Mouse (Mus musculus): ENCODE data around the gene Homer3. TPM values are rescaled to one million over a fixed set of nuclear protein-coding genes. Genes with fewer than 3 reads are reported as not detected.
A peak's percentile ranks its signal among the peaks of the same experiment; 100 is the strongest.

Homer3 gene
- polyA plus RNA-seq (2017; shearing (Covaris generic)), result under 1 TPM in 1 of 2 experiments, not detected in 1; 0.66 TPM

- ATAC-seq, result peak; percentile 63
These were observed at the start of gene Homer3 for GRCm38 (mm10) chr8:70282603-70283135. Gene Homer3 (plus strand): TSS chr8:70282827.

GRCm38 (mm10) chr8:70233606-70234005 lies 49.0 kb upstream of the Homer3 start:
- ATAC-seq, result no peak

- peak; percentile 89 for ATAC-seq
These were observed 48.4 kb upstream of the Homer3 start, which contains the start of the genes Sugp2 and Armc6 for GRCm38 (mm10) chr8:70234080-70234780. Gene Sugp2 (plus strand): TSS chr8:70234226. Gene Armc6 (minus strand): TSS chr8:70234466.

DNA sequence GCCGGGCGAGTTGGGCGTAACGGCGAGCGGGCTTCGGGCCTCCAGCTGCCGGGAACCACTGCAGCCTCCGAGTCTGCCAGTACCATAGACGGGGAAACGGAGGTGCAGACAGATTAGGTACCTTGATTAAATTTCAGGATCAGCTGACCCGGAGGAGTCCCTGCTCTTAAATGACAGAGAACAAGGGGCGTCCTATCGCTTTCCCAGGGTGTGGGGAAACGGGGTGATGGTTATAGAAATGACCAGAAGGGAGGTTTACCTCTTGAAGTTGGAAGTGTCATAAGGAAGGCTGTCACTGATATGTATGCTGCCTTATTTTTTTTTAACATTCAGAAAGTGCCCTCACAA lies 47.9 kb upstream of the Homer3 start:
- no peak for ATAC-seq

DNA sequence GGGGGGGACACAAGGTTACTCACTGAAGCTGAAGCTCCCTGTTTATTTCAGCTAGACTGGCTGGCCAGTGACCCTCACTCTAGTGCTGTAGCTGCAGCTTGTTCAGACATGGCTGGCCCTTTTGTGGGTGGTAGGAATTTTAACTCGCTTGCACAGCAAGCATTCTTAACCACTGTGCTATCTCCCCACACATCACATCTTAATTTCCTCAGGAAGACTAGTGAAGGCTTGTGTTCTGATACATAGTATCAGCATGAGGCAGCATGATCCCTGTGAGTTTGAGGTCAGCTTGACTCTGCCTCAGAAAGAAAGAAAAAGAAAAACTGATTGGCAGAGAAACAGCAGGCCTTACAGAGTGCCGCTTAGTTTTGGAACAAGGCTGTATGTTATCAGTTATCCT lies 44.8 kb upstream of the Homer3 start:
- no peak for ATAC-seq

DNA sequence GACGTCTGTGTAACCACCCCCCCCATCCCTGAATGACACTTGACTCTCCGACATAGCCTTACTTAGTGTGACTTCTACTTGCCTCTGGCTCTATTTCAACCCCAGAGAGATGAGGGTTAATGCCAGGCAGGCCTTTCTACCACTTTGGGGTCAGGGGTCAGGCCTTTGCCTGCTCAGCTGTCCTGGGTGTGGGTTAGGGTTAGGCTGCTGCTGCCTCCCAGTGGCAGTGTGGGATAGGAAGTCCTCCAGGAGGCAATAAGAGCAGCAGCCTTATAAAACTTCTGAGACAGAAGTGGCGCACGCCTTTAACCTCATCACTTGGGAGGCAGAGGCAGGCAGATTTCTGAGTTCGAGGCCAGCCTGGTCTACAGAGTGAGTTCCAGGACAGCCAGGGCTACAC lies 42.0 kb upstream of the Homer3 start:
- ATAC-seq, result no peak

- ATAC-seq, result no peak
These were observed 36.0 kb upstream of the Homer3 start for GRCm38 (mm10) chr8:70246622-70247021.

GRCm38 (mm10) chr8:70247841-70248240 lies 34.8 kb upstream of the Homer3 start:
- no peak for ATAC-seq

- ATAC-seq, result no peak
These were observed 28.0 kb upstream of the Homer3 start for GRCm38 (mm10) chr8:70254628-70255027.

DNA sequence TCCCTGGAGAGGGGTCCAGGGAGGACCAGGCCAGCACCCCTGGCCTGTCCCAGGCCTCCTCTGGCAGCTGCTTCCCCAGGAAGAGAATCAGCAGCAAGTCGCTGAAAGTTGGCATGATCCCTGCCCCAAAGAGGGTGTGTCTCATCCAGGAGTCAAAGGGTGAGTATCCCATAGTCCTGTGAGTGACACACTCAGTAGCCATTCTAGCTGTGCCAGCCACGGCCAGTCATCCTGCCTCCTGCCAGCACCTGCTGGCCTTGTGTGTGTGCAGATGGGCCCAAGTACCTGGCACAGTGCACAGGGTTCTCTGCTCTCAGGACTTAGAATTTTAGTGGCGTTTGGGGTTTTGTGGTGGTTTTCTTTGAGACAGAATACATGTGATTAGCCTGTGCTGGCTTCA lies 25.2 kb upstream of the Homer3 start:
- ATAC-seq, result no peak

DNA sequence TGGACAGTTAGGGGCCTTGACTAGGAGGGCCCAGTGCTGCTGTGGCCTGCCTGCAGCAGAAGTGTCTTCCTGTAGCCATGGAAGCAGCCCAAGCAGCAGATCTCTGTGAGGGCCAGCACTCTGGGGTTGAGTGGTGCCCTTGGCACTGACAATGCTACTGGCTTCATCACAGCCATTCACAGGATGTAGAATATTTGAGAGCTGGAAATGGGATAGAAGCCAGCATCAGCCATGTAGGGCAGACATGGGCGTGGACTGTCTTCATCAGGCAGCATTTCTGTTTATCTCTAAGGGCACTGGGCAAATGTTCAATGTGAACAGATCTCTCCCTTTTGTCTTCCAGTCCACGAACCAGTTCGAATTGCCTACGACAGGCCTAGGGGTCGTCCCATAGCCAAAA lies 24.0 kb upstream of the Homer3 start:
- ATAC-seq, result no peak

DNA sequence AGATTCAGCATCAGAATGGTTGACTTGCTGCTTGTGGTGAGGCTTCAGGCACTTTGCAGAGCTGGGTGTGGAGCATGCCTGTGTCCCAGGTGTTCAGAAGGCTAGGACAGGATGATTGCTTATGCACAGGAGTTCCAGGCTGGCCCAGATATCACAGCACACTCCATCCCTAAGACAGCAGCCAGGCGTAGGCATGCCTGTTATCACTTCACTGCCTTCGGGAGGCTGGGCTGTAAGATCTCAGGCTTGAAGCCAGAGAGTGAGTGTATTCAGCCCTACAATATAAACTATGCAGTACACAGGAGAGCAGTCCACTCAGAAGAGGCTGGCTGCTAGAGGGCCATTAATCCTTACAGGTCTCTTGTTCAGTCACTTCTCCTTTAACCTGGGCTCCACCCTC lies 23.6 kb upstream of the Homer3 start:
- ATAC-seq, result no peak

DNA sequence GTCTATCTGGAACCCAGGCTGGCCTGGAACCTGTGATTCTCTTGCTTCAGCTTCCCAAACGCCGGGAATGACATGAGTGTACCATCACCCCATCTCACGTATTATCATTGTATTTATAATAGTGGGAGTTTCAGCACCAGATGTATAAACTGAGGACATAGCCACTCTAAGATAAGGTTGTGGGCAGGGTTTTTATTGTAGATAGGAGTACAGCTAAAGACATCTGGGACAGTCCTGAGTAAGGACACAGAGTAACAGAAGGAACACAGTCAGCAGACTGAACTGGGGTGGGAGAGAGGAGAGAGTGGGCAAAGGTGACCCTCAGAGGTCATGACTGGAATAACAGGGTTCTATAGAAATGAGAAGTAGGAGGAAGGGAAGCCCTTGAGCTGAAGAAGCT lies 15.0 kb upstream of the Homer3 start:
- ATAC-seq, result no peak

DNA sequence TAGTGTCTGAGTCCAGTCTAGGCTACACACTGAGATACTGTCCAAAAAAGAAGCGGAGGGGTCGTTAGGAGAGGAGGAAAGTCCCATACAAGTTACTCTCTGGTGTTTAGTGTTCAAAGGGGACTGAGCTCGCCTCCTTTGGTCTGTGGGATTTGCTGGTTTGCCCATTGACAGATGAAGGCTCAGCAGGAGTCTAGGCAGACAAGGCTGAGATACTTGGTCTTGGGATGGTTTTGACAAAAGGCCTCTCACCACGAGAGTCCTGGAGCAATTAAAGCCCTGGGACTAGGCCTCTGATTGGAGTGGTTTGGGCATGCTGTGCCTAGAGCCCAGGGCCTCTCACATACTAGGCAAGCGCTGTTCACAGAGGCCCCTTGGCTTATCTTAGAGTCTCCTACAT lies 14.3 kb upstream of the Homer3 start:
- ATAC-seq, result no peak

DNA sequence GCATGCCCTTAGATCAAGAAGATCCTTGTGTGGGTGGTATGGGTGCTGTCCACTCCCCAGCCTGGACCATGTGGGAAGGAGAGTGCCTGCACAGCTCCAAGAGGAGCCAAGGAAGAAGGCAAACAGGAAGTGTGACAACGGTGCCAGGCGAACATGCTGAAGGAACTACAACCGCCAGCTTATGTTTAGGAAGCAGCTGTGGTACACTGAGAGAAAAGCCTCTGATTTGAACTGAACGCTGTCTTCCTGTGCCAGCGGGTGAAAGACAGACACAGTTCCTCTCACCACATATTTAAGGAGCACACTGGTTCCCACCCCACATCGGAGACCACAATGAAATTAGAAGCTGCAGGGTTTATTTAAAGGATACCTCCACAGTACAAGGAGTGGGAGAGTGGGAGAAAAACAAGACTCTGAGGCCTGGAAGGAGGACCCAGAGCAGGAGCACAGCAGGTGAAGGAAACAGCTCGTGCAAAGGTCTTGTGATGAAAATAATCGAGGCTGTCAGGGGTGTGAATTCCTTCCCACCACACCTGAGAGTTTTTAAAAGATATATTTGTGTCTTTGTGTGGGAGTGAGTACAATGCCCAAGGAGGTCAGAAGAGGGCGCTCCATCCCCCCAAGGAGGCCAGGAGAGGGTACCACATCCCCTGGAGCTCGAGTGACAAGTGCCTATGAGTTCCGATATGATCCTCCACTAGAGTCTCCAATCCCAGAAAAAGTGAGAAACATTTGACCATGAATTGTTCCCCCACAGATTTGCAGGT lies 13.6 kb upstream of the Homer3 start:
- no peak for ATAC-seq

- no peak for ATAC-seq
These were observed 9.7 kb upstream of the Homer3 start for GRCm38 (mm10) chr8:70272949-70273348.

DNA sequence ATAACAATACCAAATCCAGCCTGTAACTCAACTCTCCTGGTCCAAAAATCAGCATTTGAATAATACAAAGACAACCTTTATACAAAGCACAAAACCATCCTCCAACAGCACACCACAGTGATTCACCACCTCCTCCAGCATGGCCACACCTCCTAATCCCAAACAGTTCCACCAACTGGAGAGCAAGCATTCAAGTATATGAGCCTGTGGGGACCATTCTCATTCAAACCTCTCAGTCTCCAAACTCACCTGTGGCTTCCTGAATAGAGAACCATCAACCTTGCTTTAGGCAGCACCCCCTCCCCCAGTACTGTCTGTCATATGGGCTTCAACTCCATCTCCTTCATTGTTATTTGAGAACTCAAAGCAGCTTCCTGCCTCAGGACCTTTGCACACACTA lies 8.3 kb upstream of the Homer3 start:
- ATAC-seq, result no peak

GRCm38 (mm10) chr8:70276476-70276875 lies 6.2 kb upstream of the Homer3 start:
- no peak for ATAC-seq

DNA sequence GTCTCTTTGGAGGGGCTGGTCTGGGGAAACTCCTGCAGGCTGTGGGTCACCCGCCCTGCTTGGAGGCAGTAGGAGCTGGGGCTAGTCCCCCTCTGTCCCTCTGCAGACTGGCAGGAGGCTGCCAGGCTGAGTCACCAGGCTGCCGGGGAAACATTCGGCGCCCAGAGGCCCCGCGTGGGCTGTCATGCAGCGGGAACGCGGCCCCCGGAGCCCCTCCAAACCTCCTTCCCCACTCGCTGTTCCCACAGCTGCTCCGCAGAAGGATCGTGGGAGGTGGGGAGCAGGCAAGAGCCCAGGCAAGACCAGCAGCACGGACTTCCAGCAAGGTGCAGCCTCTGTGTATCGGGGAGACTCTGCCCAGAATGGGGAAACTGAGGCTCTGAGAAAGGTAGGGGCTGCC lies 4.5 kb upstream of the Homer3 start:
- no peak for ATAC-seq

GRCm38 (mm10) chr8:70279266-70279665 lies 3.4 kb upstream of the Homer3 start:
- no peak for ATAC-seq

- ATAC-seq, result no peak
These were observed 1.6 kb upstream of the Homer3 start for GRCm38 (mm10) chr8:70281001-70281400.

DNA sequence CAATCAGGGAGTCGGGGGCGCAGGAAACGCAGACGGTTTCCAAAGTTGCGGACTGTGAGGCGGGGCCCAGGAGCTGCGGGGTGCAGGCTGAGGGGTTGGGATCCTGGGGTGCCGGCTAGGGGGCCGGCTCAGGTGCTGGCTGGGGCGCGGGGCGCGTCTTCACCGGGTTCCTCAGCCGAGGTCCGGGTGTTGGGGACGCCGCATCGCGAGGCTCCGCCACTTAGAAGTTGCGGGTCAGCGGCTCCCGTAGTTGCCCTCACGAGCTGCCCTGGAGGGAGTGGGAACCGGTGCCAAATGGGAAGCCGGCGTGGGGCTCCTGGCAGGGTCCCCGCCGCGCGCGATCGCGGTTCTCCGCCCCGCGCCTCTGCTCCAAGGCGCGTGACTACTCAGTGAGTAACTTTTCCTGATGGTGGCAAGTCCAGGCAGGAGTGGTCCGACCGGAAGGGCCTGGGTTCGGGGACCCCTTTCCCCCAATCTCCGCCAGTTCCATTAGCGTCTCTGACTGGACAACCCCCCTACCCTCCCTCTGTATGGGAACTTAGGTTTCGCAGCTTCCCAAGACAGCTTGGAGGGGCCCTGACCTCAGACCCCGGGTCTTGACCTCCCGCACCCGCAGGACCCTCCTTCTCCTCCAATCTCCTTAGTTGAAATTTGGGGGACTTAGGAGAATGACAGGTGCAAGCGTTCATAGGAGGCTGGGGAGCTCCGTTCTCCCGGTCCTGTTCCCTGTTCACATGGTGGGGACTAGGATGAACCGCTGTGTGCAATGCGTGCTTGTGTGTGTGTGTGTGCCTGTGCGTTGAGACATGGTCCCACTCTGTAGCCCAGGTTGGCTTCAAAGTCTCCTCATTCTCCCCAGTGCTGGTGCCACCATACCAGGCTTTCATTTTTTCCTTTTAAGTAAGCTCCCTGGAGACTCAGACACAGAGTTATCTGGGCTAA lies 780 bp downstream of the Homer3 start:
- peak; percentile 19 for ATAC-seq

DNA sequence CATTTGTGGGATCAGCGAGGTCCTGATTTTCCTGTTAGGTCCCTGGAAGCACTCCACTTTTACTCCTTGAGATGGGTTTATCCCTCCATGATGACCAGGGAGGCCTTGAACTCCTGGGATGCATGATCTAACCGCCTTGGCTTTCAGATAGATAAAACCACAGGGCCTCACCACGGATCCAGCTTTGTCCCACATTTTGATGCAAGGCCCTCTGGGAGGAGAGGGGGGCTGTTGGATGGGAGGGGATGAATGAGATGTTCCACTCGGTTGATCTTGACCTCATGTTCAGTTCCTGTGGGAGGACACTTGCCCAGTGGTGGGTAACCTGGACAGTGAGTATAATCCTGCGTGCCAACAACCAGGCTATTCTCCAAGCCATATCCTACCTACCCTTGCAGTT lies 1.8 kb downstream of the Homer3 start:
- no peak for ATAC-seq
